Mouse (Mus musculus): ENCODE data around the gene Chchd6. TPM values are rescaled to one million over a fixed set of nuclear protein-coding genes. Genes with fewer than 3 reads are reported as not detected.

Gene Chchd6
- polyA plus RNA-seq, 1 experiment, result 28.8 TPM

DNA sequence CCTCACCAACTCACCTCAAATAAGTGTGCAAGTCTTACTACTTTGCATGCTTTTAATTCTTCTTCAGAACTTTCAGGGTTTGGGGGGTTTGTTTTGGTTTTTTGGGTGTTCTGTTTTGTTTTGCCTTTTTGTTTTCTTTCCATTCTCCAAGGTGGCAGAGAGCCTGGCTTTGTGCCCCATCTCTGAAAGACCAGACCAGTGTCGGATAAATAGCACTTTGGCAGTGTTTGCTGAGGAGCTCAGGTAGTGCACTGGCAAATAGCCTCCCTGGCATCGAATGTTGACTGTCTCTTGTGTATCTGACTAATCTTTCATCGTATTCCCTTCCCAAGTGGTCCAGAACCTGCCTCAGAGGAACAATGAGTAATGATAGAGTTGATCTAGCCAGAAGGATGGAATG lies 3.4 kb downstream of the Chchd6 start:
- TF ChIP-seq SRF (IDR thresholded peaks at IDR 0.05; ENCODE audit: control insufficient read depth, insufficient read length, low read depth), result no peak
- no peak for TF ChIP-seq CEBPB (IDR thresholded peaks at IDR 0.05; ENCODE audit: insufficient read depth, poor library complexity, severe bottlenecking)
- TF ChIP-seq TCF12 (IDR thresholded peaks at IDR 0.05; ENCODE audit: insufficient read depth, poor library complexity, severe bottlenecking), result no peak
- TF ChIP-seq POLR2A (IDR thresholded peaks at IDR 0.05; ENCODE audit: insufficient read length, low read depth), result no peak
- no peak for TF ChIP-seq E2F4 (IDR thresholded peaks at IDR 0.05; ENCODE audit: insufficient read depth)
- no peak for TF ChIP-seq MYOD1 (IDR thresholded peaks at IDR 0.05; ENCODE audit: control insufficient read depth in 1 of 3, insufficient read length in 2 of 3, low read depth in 2 of 3)
- no peak for TF ChIP-seq POLR2AphosphoS2 (IDR thresholded peaks at IDR 0.05; ENCODE audit: insufficient read length, low read depth)
- TF ChIP-seq MYOG (IDR thresholded peaks at IDR 0.05; ENCODE audit: control insufficient read depth in 1 of 3, insufficient read depth in 1 of 3, insufficient read length in 2 of 3, low read depth in 2 of 3), result no peak
- TF ChIP-seq USF1 (IDR thresholded peaks at IDR 0.05; ENCODE audit: low read depth), result no peak
- no peak for TF ChIP-seq REST (IDR thresholded peaks at IDR 0.05; ENCODE audit: insufficient read depth, insufficient read length)
- no peak for TF ChIP-seq TCF3 (IDR thresholded peaks at IDR 0.05; ENCODE audit: insufficient read length, low read depth)
- H3K27me3 ChIP-seq (ENCODE audit: control insufficient read depth, insufficient read depth, insufficient read length), result no peaks in the 10 kb centered on the region
- no peaks in the 10 kb centered on the region for H3K36me3 ChIP-seq (ENCODE audit: control insufficient read depth, insufficient read depth)
- no peak overlapping the region for H3K4me2 ChIP-seq (ENCODE audit: low read depth)
- no peaks in the 10 kb centered on the region for H3K79me2 ChIP-seq (ENCODE audit: control insufficient read depth, insufficient read depth)
- no peak overlapping the region for H3ac ChIP-seq (ENCODE audit: control insufficient read depth, insufficient read length)
- no peak overlapping the region for H3K4me3 ChIP-seq

- Histone ChIP-seq H3K36me3 (ENCODE audit: control insufficient read depth, insufficient read depth) (no peaks in the 10 kb centered on the region), H3ac (ENCODE audit: control insufficient read depth, insufficient read length) (no peak overlapping the region), H3K79me2 (ENCODE audit: control insufficient read depth, insufficient read depth) (no peaks in the 10 kb centered on the region), H3K27me3 (ENCODE audit: control insufficient read depth, insufficient read depth, insufficient read length) (no peaks in the 10 kb centered on the region), H3K4me2 (ENCODE audit: low read depth) (no peak overlapping the region), H3K4me3 (no peak overlapping the region)
- TF ChIP-seq MAX (IDR thresholded peaks at IDR 0.05; ENCODE audit: low read depth) (no peak), MYOD1 (IDR thresholded peaks at IDR 0.05; ENCODE audit: control insufficient read depth in 1 of 3, insufficient read length in 2 of 3, low read depth in 2 of 3) (no peak), MYOG (IDR thresholded peaks at IDR 0.05; ENCODE audit: control insufficient read depth in 1 of 3, insufficient read depth in 1 of 3, insufficient read length in 2 of 3, low read depth in 2 of 3) (no peak), TCF12 (IDR thresholded peaks at IDR 0.05; ENCODE audit: insufficient read depth, poor library complexity, severe bottlenecking) (no peak), USF1 (IDR thresholded peaks at IDR 0.05; ENCODE audit: low read depth) (no peak), POLR2AphosphoS2 (IDR thresholded peaks at IDR 0.05; ENCODE audit: insufficient read length, low read depth) (no peak), TCF3 (IDR thresholded peaks at IDR 0.05; ENCODE audit: insufficient read length, low read depth) (no peak), REST (IDR thresholded peaks at IDR 0.05; ENCODE audit: insufficient read depth, insufficient read length) (no peak), E2F4 (IDR thresholded peaks at IDR 0.05; ENCODE audit: insufficient read depth) (no peak), POLR2A (IDR thresholded peaks at IDR 0.05; ENCODE audit: insufficient read length, low read depth) (no peak), CEBPB (IDR thresholded peaks at IDR 0.05; ENCODE audit: insufficient read depth, poor library complexity, severe bottlenecking) (no peak)
These were observed 3.9 kb downstream of the Chchd6 start for GRCm38 (mm10) chr6:89591531-89591930.

GRCm38 (mm10) chr6:89585696-89586095 lies 9.8 kb downstream of the Chchd6 start:
- H3ac ChIP-seq (ENCODE audit: control insufficient read depth, insufficient read length), result no peak overlapping the region
- TF ChIP-seq POLR2AphosphoS2 (IDR thresholded peaks at IDR 0.05; ENCODE audit: insufficient read length, low read depth) (no peak), SRF (IDR thresholded peaks at IDR 0.05; ENCODE audit: control insufficient read depth, insufficient read length, low read depth) (no peak), CEBPB (IDR thresholded peaks at IDR 0.05; ENCODE audit: insufficient read depth, poor library complexity, severe bottlenecking) (no peak), TCF12 (IDR thresholded peaks at IDR 0.05; ENCODE audit: insufficient read depth, poor library complexity, severe bottlenecking) (no peak), REST (IDR thresholded peaks at IDR 0.05; ENCODE audit: insufficient read depth, insufficient read length) (no peak), POLR2A (IDR thresholded peaks at IDR 0.05; ENCODE audit: insufficient read length, low read depth) (no peak), MAX (IDR thresholded peaks at IDR 0.05; ENCODE audit: low read depth) (no peak), MYOD1 (IDR thresholded peaks at IDR 0.05; ENCODE audit: control insufficient read depth in 1 of 3, insufficient read length in 2 of 3, low read depth in 2 of 3) (no peak), USF1 (IDR thresholded peaks at IDR 0.05; ENCODE audit: low read depth) (no peak), TCF3 (IDR thresholded peaks at IDR 0.05; ENCODE audit: insufficient read length, low read depth) (no peak), E2F4 (IDR thresholded peaks at IDR 0.05; ENCODE audit: insufficient read depth) (no peak), MYOG (IDR thresholded peaks at IDR 0.05; ENCODE audit: control insufficient read depth in 1 of 3, insufficient read depth in 1 of 3, insufficient read length in 2 of 3, low read depth in 2 of 3) (no peak)
- H3K27me3 ChIP-seq (ENCODE audit: control insufficient read depth, insufficient read depth, insufficient read length), result no peaks in the 10 kb centered on the region
- H3K79me2 ChIP-seq (ENCODE audit: control insufficient read depth, insufficient read depth), result no peaks in the 10 kb centered on the region
- no peak overlapping the region for H3K4me2 ChIP-seq (ENCODE audit: low read depth)
- no peak overlapping the region for H3K4me3 ChIP-seq
- no peaks in the 10 kb centered on the region for H3K36me3 ChIP-seq (ENCODE audit: control insufficient read depth, insufficient read depth)

DNA sequence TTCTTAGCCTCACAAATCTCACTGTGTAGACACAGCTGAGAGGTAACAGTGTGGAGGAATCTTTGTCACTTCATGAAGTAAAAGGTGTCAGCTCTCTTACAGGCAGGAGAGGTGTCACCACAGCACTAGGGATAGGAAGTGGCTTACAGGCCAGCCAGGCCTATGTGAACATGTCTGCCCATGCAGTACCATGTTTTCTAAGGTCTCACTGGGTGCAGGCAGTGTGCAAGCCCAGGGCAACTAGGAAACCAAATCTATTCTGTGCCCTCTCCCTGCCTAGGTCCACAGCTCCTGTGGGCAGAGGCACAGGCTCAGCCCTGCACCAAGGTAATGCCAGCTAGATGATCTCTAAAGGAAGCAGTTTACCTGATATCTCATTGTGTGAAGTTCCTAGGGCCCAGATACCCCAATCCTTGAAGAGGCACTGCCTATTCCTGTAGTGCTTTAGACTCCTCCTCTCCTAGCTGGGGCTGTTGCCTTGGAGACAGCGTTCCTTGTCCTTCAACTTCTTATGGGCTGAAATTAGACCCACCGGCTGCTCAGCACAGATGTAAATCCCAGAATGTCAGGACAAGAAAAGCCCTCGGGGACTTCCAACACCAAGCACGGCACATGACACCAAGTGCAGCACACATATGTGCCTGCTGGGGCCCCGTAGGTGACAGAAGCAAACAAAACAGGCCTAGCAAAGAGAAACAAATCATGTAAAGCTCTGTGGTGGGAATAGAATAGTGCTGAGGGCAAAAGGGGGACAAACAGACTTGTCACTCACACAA lies 10.6 kb downstream of the Chchd6 start:
- no peak overlapping the region for H3ac ChIP-seq (ENCODE audit: control insufficient read depth, insufficient read length)
- H3K4me3 ChIP-seq, result no peak overlapping the region
- H3K27me3 ChIP-seq (ENCODE audit: control insufficient read depth, insufficient read depth, insufficient read length), result no peaks in the 10 kb centered on the region
- TF ChIP-seq MYOG (IDR thresholded peaks at IDR 0.05; ENCODE audit: control insufficient read depth in 1 of 3, insufficient read depth in 1 of 3, insufficient read length in 2 of 3, low read depth in 2 of 3) (no peak), USF1 (IDR thresholded peaks at IDR 0.05; ENCODE audit: low read depth) (no peak), POLR2A (IDR thresholded peaks at IDR 0.05; ENCODE audit: insufficient read length, low read depth) (no peak), SRF (IDR thresholded peaks at IDR 0.05; ENCODE audit: control insufficient read depth, insufficient read length, low read depth) (no peak), REST (IDR thresholded peaks at IDR 0.05; ENCODE audit: insufficient read depth, insufficient read length) (no peak), MAX (IDR thresholded peaks at IDR 0.05; ENCODE audit: low read depth) (no peak), TCF3 (IDR thresholded peaks at IDR 0.05; ENCODE audit: insufficient read length, low read depth) (no peak), TCF12 (IDR thresholded peaks at IDR 0.05; ENCODE audit: insufficient read depth, poor library complexity, severe bottlenecking) (no peak), MYOD1 (IDR thresholded peaks at IDR 0.05; ENCODE audit: control insufficient read depth in 1 of 3, insufficient read length in 2 of 3, low read depth in 2 of 3) (no peak)
- H3K36me3 ChIP-seq (ENCODE audit: control insufficient read depth, insufficient read depth), result no peaks in the 10 kb centered on the region
- no peak overlapping the region for H3K4me2 ChIP-seq (ENCODE audit: low read depth)
- no peaks in the 10 kb centered on the region for H3K79me2 ChIP-seq (ENCODE audit: control insufficient read depth, insufficient read depth)
